Mouse (Mus musculus) kidney, adult 2 months (tissue): Measurements from ENCODE around the gene Gm49776.

ENCODE experiments used
- CTCF ChIP-seq: fragments of 200-500 bp; conservative IDR thresholded peaks from 2 replicates; pipeline ENCODE4 v1.5.1; 2011; ENCODE audit warnings: low read depth, mild to moderate bottlenecking, control low read depth, low read length, moderate library complexity, mixed read lengths; ENCODE audit not compliant: insufficient read depth, insufficient read length
- POLR2A ChIP-seq: fragments of 200-500 bp; IDR thresholded peaks from one replicate; pipeline ENCODE4 v1.6.1; 2011; ENCODE audit warnings: low read depth, low read length, control low read depth

DNA sequence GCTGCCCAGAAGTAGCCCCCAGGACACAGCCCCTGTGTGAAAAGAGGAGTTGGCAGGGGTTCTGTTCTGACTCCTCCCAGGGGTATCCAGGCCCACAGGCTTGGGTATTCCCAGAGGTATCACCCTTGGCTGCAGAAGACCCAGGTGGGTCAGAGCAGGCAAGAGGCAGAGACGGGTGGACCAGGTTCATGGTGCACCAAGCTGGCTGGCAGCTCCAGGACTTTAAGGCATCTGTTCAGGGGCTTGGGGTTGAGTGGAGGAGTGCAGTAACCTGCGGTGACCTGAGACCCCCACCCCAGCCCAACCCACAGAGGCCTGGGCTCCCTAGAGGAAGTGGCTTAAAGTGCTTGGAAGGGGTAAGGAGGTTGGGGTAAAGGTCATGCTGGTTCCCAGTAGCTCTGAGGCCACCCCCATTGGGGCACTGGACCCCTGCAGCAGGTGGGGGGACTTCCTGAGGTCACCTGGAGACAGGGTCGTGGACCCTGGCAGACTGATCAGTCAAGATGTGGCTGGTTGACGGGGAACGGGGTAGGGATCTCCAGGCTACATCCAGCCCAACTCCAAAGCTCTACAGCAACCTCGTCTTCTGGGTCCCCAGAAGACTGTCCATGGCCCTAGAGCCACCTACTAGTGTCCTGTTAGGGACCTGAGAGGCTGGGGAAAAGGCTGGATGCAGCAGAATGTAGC lies 37.1 kb downstream of the Gm49776 start:
- TF ChIP-seq POLR2A (no peak), CTCF (no peak)
